Mouse (Mus musculus): ENCODE measurements around the gene Avpr1a.

DNA sequence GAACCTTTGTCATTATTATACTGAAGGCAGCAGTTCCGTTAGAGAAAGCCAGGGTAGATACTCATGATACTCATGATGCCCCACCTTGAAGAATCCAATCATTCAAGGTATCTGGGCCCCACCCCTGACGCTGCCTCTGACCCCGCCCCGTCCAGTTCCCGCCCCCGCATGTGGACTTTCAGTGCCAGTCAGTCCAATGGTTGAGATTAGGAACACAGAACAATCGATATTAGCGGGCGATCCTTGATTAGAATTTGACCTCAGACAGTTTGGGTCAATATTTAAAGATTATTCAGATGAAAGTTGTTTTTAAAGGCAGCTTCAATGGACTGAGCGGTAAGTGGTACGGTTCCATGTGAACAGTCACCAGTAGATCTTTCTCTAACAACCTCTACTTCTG lies 7.5 kb downstream of the Avpr1a start:
- no peak for TF ChIP-seq POLR2A (IDR thresholded peaks at IDR 0.05; ENCODE audit: low read depth, low read length)
- no peak for TF ChIP-seq CTCF (conservative IDR thresholded peaks at IDR 0.05; ENCODE audit: insufficient read depth, insufficient read length, low read depth, low read length)

Measured in kidney, adult 2 months (tissue).